Mouse (Mus musculus): ENCODE data around the gene Cltb.

The Cltb gene

DNA sequence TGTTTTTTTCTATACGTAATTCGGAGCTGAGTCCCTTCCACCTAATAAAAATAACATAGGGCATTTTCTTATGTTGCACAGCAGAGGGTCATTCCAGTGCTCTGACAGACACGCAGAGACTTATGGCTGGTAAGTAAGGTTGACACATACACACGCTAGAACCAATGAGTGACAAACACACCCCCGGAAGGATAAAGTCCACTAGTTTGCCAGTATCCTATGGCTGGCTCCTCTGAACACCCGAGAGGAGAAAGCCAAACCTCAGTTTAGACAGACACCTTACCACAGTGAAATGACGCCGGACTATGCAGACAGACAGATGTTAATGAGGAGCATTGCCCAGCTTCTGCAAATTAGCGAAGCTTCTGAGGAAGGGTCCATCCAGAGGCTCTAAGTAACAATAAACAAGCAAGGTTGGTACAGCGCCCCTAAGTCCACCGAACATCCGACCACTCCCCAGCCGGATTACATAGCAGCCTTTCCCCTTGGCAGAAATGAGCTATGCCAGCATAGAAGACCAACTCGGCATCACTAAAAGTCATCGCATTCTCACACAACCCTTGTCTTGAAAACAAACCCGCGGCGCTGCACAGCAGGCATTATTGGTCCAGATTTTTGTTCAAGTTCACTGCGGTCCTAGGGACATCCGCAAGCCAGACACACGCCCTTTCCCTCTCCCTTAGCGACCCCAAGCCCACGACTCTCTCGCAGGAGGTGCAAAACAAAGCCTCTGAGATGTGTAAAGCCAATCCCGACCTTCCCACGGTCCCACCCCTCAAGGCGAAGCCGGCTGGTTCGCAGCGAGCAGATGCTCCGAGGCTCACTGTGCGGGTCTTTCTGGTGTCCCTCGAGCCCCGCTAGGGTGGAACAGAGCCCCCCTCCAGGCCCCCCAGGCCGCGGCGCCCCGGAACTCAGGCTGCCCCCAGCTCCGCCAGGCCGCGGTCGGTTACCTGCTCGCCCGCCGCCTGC is 46.6 kb downstream of the Cltb start:
- TF ChIP-seq NANOG (IDR thresholded peaks at IDR 0.05; ENCODE audit: borderline replicate concordance, low read length) = no peak
- TF ChIP-seq CTCF (conservative IDR thresholded peaks at IDR 0.05; ENCODE audit: low read length) = no peak
- TF ChIP-seq POU5F1 (IDR thresholded peaks at IDR 0.05; ENCODE audit: borderline replicate concordance, low read length) = no peak

DNA sequence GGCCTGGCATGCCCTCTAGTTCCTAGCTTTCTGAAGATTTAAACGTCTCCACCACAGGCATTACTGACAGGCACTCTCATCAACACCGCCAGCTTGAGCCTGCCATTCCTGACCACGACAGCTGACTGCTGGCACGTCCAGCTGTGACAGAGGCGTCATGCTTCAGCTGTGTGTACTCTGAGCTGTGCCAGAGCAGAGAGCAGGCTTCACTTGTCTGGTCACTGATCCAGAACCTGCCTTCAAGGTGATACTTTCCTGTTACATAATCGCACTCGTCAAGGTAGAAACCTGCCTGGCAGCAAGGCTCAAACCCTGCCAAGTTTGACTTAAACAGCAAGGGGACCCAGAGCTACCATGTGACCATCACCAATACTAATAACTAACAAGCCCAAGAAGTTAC is 48.6 kb downstream of the Cltb start:
- Histone ChIP-seq H3K4me1 (replicated peaks; ENCODE audit: low read depth, low read length) (peaks cover 63% of the 10 kb centered on the region), H3K9me3 (ENCODE audit: low read length) (no peaks in the 10 kb centered on the region)

More for the DNA sequence above, 46.6 kb downstream of the Cltb start:
- H3K9me3 ChIP-seq (ENCODE audit: low read length) = no peaks in the 10 kb centered on the region
- peak overlapping the region; percentile 99 for H3K4me3 ChIP-seq (replicated peaks; ENCODE audit: low read length)
- no peaks in the 10 kb centered on the region for H3K27me3 ChIP-seq (ENCODE audit: insufficient read depth, low read length)
- peaks cover 43% of the 10 kb centered on the region for H3K36me3 ChIP-seq (ENCODE audit: insufficient read depth, low read length)
- H3K4me1 ChIP-seq (replicated peaks; ENCODE audit: low read depth, low read length) = peaks cover 74% of the 10 kb centered on the region

DNA sequence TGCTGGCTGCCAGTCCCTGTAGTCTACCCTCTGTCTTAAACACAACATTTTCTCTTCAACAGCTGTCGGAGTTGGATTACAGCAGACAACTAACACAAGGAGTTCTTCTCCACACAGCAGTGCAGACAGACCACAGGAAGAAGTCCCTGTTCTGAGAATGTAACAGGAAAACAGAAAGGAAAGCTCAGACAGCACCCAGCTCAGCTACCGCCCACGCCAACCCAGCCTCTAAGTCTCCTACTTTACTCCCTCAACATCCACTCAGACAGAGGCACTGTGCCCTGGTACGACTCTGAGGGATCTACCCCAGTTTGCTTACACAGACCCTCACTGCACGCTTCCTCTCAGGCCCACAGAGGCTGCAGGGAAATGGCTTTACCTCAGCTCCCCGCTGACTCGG is 50.5 kb downstream of the Cltb start:
- Histone ChIP-seq H3K4me3 (replicated peaks; ENCODE audit: low read length) (no peak overlapping the region), H3K4me1 (replicated peaks; ENCODE audit: low read depth, low read length) (peaks cover 50% of the 10 kb centered on the region), H3K36me3 (ENCODE audit: insufficient read depth, low read length) (peaks cover 82% of the 10 kb centered on the region), H3K9me3 (ENCODE audit: low read length) (no peaks in the 10 kb centered on the region), H3K27me3 (ENCODE audit: insufficient read depth, low read length) (no peaks in the 10 kb centered on the region)
- TF ChIP-seq CTCF (conservative IDR thresholded peaks at IDR 0.05; ENCODE audit: low read length) (no peak), NANOG (IDR thresholded peaks at IDR 0.05; ENCODE audit: borderline replicate concordance, low read length) (no peak), POU5F1 (IDR thresholded peaks at IDR 0.05; ENCODE audit: borderline replicate concordance, low read length) (no peak)

More for the DNA sequence above, 48.6 kb downstream of the Cltb start:
- no peaks in the 10 kb centered on the region for H3K27me3 ChIP-seq (ENCODE audit: insufficient read depth, low read length)
- peaks cover 63% of the 10 kb centered on the region for H3K36me3 ChIP-seq (ENCODE audit: insufficient read depth, low read length)
- no peak overlapping the region for H3K4me3 ChIP-seq (replicated peaks; ENCODE audit: low read length)
- TF ChIP-seq CTCF (conservative IDR thresholded peaks at IDR 0.05; ENCODE audit: low read length) (no peak), NANOG (IDR thresholded peaks at IDR 0.05; ENCODE audit: borderline replicate concordance, low read length) (no peak)

DNA sequence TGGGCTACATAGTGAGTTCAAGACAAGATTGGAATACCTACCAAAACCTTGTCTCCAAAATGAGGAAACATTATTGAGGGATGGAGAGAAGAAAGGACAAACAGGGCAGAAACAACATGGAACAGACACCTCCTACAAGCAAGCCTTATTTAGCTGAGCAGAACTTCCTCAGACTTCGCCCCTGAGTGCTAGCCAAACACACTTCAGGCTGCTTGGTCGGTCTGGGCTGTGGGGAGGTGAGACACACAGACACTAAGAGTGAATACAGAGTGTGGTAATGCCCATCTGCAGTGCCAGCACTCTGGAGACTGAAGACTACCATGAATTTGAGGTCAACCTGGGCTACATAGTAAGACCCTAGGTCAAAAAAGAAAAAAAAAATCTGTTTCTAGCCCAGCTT is 51.5 kb downstream of the Cltb start:
- no peak overlapping the region for H3K4me3 ChIP-seq (replicated peaks; ENCODE audit: low read length)
- peaks cover 47% of the 10 kb centered on the region for H3K4me1 ChIP-seq (replicated peaks; ENCODE audit: low read depth, low read length)
- peaks cover 91% of the 10 kb centered on the region for H3K36me3 ChIP-seq (ENCODE audit: insufficient read depth, low read length)
- H3K9me3 ChIP-seq (ENCODE audit: low read length) = no peaks in the 10 kb centered on the region
- TF ChIP-seq CTCF (conservative IDR thresholded peaks at IDR 0.05; ENCODE audit: low read length) (no peak), POU5F1 (IDR thresholded peaks at IDR 0.05; ENCODE audit: borderline replicate concordance, low read length) (no peak), NANOG (IDR thresholded peaks at IDR 0.05; ENCODE audit: borderline replicate concordance, low read length) (no peak)
- H3K27me3 ChIP-seq (ENCODE audit: insufficient read depth, low read length) = no peaks in the 10 kb centered on the region

DNA sequence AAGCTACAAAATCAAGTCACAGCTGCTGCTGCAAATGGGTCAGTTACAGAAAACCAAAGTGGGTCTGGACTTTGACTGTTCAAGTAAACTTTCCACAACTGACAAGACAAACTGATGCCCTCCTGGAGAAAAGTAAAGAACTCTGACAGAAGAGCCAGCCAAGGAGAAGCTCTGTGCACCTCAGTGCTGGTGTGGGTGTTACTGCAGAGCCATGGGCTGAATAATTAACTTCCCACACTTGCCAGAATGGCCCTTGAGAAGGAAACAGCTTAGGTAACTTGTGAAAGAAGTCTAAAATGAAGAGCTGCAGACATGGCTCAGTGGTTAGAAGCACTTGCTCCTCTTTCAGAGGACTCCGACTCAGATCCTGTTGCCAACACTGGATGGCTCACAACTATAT is 53.5 kb downstream of the Cltb start:
- H3K36me3 ChIP-seq (ENCODE audit: insufficient read depth, low read length) = peaks cover 99% of the 10 kb centered on the region
- H3K9me3 ChIP-seq (ENCODE audit: low read length) = no peaks in the 10 kb centered on the region
- no peaks in the 10 kb centered on the region for H3K27me3 ChIP-seq (ENCODE audit: insufficient read depth, low read length)
- TF ChIP-seq NANOG (IDR thresholded peaks at IDR 0.05; ENCODE audit: borderline replicate concordance, low read length) (no peak), CTCF (conservative IDR thresholded peaks at IDR 0.05; ENCODE audit: low read length) (no peak), POU5F1 (IDR thresholded peaks at IDR 0.05; ENCODE audit: borderline replicate concordance, low read length) (no peak)
- H3K4me1 ChIP-seq (replicated peaks; ENCODE audit: low read depth, low read length) = peaks cover 29% of the 10 kb centered on the region
- H3K4me3 ChIP-seq (replicated peaks; ENCODE audit: low read length) = no peak overlapping the region

DNA sequence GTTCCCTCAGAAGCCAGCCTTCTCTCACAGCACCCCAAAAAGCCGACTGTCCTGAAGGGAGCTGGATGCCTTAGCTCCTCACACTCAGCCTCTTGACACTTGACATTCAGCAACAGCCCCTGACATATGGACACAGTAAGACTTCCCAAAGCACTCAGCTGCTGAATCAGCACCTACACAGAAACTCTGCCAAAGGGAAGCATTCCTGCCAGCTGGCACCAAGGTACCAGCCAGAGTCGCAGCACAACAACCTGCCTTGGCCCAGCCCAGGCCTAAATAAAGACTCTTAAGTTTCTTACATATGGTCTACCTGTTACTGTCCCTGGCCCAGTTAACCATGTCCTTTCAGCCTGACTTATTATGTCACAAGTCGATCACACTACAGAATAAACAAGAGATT is 54.3 kb downstream of the Cltb start:
- peaks cover 99% of the 10 kb centered on the region for H3K36me3 ChIP-seq (ENCODE audit: insufficient read depth, low read length)
- no peaks in the 10 kb centered on the region for H3K27me3 ChIP-seq (ENCODE audit: insufficient read depth, low read length)
- no peak for TF ChIP-seq POU5F1 (IDR thresholded peaks at IDR 0.05; ENCODE audit: borderline replicate concordance, low read length)
- peaks cover 21% of the 10 kb centered on the region for H3K4me1 ChIP-seq (replicated peaks; ENCODE audit: low read depth, low read length)
- H3K9me3 ChIP-seq (ENCODE audit: low read length) = no peaks in the 10 kb centered on the region
- no peak overlapping the region for H3K4me3 ChIP-seq (replicated peaks; ENCODE audit: low read length)

DNA sequence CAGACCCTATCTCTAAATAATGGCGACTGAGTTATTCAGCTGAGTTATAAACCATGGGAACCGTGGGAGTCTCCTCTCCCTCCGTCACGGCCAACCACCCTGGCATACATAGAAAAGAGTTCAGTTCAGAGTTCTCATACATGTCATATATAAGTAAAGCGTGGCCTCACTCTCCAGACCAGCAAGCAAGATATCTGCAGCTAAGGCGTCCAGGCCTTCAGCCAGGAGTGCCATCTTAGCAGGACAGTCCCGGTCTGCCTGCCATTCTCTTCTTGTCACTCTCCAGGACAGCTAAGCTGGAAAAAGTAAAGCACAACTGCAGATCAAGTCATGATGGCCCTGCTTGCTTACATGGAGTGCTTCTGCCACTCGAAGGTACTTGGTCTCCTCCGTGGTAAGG is 55.0 kb downstream of the Cltb start:
- Histone ChIP-seq H3K36me3 (ENCODE audit: insufficient read depth, low read length) (peaks cover 99% of the 10 kb centered on the region), H3K4me3 (replicated peaks; ENCODE audit: low read length) (no peak overlapping the region), H3K9me3 (ENCODE audit: low read length) (no peaks in the 10 kb centered on the region), H3K27me3 (ENCODE audit: insufficient read depth, low read length) (no peaks in the 10 kb centered on the region), H3K4me1 (replicated peaks; ENCODE audit: low read depth, low read length) (peaks cover 17% of the 10 kb centered on the region)
- TF ChIP-seq NANOG (IDR thresholded peaks at IDR 0.05; ENCODE audit: borderline replicate concordance, low read length) = no peak
- TF ChIP-seq POU5F1 (IDR thresholded peaks at IDR 0.05; ENCODE audit: borderline replicate concordance, low read length) = no peak
- no peak for TF ChIP-seq CTCF (conservative IDR thresholded peaks at IDR 0.05; ENCODE audit: low read length)

DNA sequence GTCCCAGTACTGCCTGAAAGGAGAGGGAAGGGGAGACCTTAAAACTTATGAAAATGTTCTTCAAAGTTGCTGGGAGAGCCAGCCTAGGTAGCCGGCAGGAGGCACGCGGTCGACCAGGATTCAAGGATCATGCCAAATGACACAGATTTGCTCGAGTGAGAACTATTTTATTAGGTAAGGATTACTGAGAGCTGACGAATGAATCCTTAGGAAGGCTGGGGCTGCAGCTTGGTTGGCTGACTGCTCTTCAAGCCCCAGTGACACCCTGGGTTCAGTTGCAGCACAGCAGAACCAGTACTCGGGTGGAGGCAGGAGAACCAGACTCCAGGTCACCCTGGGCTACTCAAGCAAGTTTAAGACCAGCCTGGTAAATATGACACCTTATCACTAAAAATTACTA is 63.1 kb downstream of the Cltb start:
- Histone ChIP-seq H3K4me1 (replicated peaks; ENCODE audit: low read depth, low read length) (peaks cover 12% of the 10 kb centered on the region), H3K9me3 (ENCODE audit: low read length) (no peaks in the 10 kb centered on the region), H3K27me3 (ENCODE audit: insufficient read depth, low read length) (no peaks in the 10 kb centered on the region), H3K36me3 (ENCODE audit: insufficient read depth, low read length) (peaks cover 71% of the 10 kb centered on the region), H3K4me3 (replicated peaks; ENCODE audit: low read length) (no peak overlapping the region)
- TF ChIP-seq NANOG (IDR thresholded peaks at IDR 0.05; ENCODE audit: borderline replicate concordance, low read length) = no peak
- TF ChIP-seq CTCF (conservative IDR thresholded peaks at IDR 0.05; ENCODE audit: low read length) = no peak
- no peak for TF ChIP-seq POU5F1 (IDR thresholded peaks at IDR 0.05; ENCODE audit: borderline replicate concordance, low read length)

All from E14TG2a.4 (cell line).